Mouse (Mus musculus): ENCODE measurements around the gene Tenm4. TPM values are rescaled to one million over a fixed set of nuclear protein-coding genes. Genes with fewer than 3 reads are reported as not detected.

Gene Tenm4
- polyA plus RNA-seq, 1 experiment from 2014 or later, result 45.6 TPM

DNA sequence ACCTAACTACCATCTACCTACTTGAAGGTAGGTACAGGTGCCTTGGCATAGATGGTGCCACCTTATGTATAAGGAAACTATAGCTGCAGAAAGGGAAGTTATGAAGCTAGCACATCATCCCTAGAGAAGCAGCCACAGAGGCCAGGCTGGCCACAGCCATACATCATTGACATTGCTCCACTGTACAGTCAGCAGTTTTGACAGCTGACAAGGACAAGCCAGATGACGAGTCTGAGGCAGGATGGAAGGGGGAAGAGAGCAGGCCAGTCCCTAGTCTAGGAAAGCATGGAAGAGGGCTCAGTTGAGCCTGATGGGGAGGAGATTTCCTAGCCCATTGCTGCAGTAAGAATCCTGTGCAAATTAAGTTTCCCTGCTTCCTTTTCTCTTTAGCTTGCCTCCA is 548.9 kb downstream of the Tenm4 start:
- no peak overlapping the region for H3K9ac ChIP-seq
- H3K27ac ChIP-seq, result no peak overlapping the region
- H3K9me3 ChIP-seq, result no peaks in the 10 kb centered on the region
- peaks cover 9% of the 10 kb centered on the region for H3K4me1 ChIP-seq
- no peak overlapping the region for H3K4me3 ChIP-seq
- no peak for ATAC-seq (ENCODE audit: insufficient number of reproducible peaks, insufficient read depth, low FRiP score, low TSS enrichment, low read depth)
- H3K36me3 ChIP-seq, result 0 out of 2 replicates have a peak, but pooled peaks cover 9% of the 10 kb centered on the region
- WGBS, result 63% methylated on average over 1 of the region's 1 CpGs
- no peaks in the 10 kb centered on the region for H3K27me3 ChIP-seq
- H3K4me2 ChIP-seq, result no peak overlapping the region

- Histone ChIP-seq H3K27ac (no peak overlapping the region), H3K9ac (no peak overlapping the region), H3K4me3 (no peak overlapping the region), H3K9me3 (no peaks in the 10 kb centered on the region), H3K4me2 (no peak overlapping the region), H3K36me3 (0 out of 2 replicates have a peak, but pooled peaks cover 9% of the 10 kb centered on the region), H3K4me1 (peaks cover 9% of the 10 kb centered on the region), H3K27me3 (no peaks in the 10 kb centered on the region)
- WGBS, result 79% methylated on average over 5 of the region's 5 CpGs
- no peak for ATAC-seq (ENCODE audit: insufficient number of reproducible peaks, insufficient read depth, low FRiP score, low TSS enrichment, low read depth)
Measured at GRCm38 (mm10) chr7:96720465-96720864, 549.4 kb downstream of the Tenm4 start.

GRCm38 (mm10) chr7:96722796-96723195 is 551.8 kb downstream of the Tenm4 start:
- WGBS, result 68% methylated on average over 3 of the region's 3 CpGs
- Histone ChIP-seq H3K9me3 (no peaks in the 10 kb centered on the region), H3K27me3 (no peaks in the 10 kb centered on the region), H3K4me1 (peaks cover 9% of the 10 kb centered on the region), H3K9ac (no peak overlapping the region), H3K36me3 (peaks cover 3% of the 10 kb centered on the region; the same call in 1 of the 2 replicates), H3K4me2 (no peak overlapping the region), H3K27ac (no peak overlapping the region), H3K4me3 (no peak overlapping the region)
- no peak for ATAC-seq (ENCODE audit: insufficient number of reproducible peaks, insufficient read depth, low FRiP score, low TSS enrichment, low read depth)

GRCm38 (mm10) chr7:96725603-96726002 is 554.6 kb downstream of the Tenm4 start:
- Histone ChIP-seq H3K36me3 (peaks cover 12% of the 10 kb centered on the region), H3K4me3 (no peak overlapping the region), H3K4me2 (no peak overlapping the region), H3K27ac (no peak overlapping the region), H3K9me3 (no peaks in the 10 kb centered on the region), H3K9ac (no peak overlapping the region), H3K27me3 (no peaks in the 10 kb centered on the region), H3K4me1 (peaks cover 3% of the 10 kb centered on the region; the same call in 1 of the 2 replicates)
- WGBS, result 92% methylated on average over 5 of the region's 5 CpGs
- ATAC-seq (ENCODE audit: insufficient number of reproducible peaks, insufficient read depth, low FRiP score, low TSS enrichment, low read depth), result no peak

- Histone ChIP-seq H3K4me1 (peaks cover 28% of the 10 kb centered on the region), H3K27me3 (no peaks in the 10 kb centered on the region), H3K36me3 (peaks cover 9% of the 10 kb centered on the region), H3K4me3 (no peak overlapping the region), H3K4me2 (no peak overlapping the region), H3K9ac (no peak overlapping the region), H3K27ac (no peak overlapping the region), H3K9me3 (no peaks in the 10 kb centered on the region)
- 73% methylated on average over 1 of the region's 1 CpGs for WGBS
- ATAC-seq (ENCODE audit: insufficient number of reproducible peaks, insufficient read depth, low FRiP score, low TSS enrichment, low read depth), result no peak
Measured at GRCm38 (mm10) chr7:96730360-96730759, 559.3 kb downstream of the Tenm4 start.

DNA sequence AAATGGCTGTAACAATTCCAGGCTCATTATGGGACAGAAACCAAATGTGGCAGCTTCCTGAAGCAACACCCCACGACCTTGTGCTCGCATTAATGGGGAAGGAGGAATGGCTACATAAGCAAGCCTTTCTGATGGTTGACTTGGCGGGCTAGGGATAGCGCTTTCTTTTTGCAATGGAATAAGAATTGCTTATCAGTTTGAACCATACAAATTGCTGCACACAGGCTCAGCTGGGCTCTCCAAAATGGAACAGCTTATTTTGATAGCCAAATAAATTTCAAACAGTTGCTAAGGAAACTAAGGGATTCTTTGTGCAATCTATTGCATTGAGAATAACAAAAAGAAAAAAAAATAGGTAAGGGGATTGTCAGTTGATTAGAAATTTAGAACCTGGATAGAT is 560.9 kb downstream of the Tenm4 start:
- WGBS, result 88% methylated on average over 4 of the region's 4 CpGs

DNA sequence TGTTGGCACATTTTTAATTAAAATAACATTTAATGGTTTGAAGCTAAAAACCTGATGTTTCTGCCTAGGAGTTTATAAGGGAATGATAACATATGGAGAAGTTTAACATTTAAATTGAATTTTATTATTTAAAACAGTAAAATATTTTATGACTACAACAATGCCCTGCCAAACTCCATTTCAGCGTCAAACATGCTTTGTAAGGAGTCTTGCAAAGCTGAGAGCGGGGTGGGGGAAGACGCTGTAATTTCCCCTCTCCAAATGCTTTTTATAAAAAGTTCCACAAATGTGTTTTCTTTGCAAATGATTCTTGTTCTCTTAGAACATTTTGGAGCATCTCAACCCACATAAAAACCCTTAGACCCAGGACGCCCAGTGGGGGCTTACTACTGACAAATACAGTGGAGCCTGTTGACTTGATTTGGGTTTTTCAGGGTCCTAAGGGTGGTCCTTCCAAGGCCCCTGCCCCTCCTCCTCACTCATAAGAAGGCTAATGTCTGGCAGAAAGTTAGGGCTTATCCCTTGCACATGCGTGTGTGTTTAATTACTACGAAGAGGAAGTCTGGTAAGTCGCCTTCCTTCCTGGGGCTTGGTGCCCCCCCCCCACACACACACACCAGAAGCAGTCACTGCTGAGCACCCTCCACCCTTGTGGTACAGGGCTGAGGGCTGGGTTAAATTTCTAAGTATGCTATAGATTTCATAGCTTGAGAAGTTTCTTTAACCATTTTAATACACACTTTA is 563.4 kb downstream of the Tenm4 start:
- WGBS, result 27% methylated on average over 7 of the region's 7 CpGs
- Histone ChIP-seq H3K4me3 (no peak overlapping the region), H3K27ac (peak overlapping the region; percentile 78), H3K4me2 (peak overlapping the region; percentile 30; the same call in 1 of the 2 replicates), H3K27me3 (no peaks in the 10 kb centered on the region), H3K9me3 (no peaks in the 10 kb centered on the region), H3K36me3 (peaks cover 18% of the 10 kb centered on the region), H3K4me1 (peaks cover 35% of the 10 kb centered on the region), H3K9ac (0 out of 2 replicates have a peak overlapping the region, but pooled peaks have one; percentile 7)
- 0 out of 2 replicates have a peak, but pooled peaks have one; percentile 28 for ATAC-seq (ENCODE audit: insufficient number of reproducible peaks, insufficient read depth, low FRiP score, low TSS enrichment, low read depth)

More for the DNA sequence above, 560.9 kb downstream of the Tenm4 start:
- Histone ChIP-seq H3K4me3 (no peak overlapping the region), H3K27ac (no peak overlapping the region), H3K4me2 (no peak overlapping the region), H3K27me3 (no peaks in the 10 kb centered on the region), H3K36me3 (peaks cover 14% of the 10 kb centered on the region), H3K9me3 (no peaks in the 10 kb centered on the region), H3K9ac (no peak overlapping the region), H3K4me1 (peaks cover 33% of the 10 kb centered on the region)
- ATAC-seq (ENCODE audit: insufficient number of reproducible peaks, insufficient read depth, low FRiP score, low TSS enrichment, low read depth), result no peak

- H3K27me3 ChIP-seq, result no peaks in the 10 kb centered on the region
- H3K36me3 ChIP-seq, result peaks cover 14% of the 10 kb centered on the region
- 20% methylated on average over 6 of the region's 6 CpGs for WGBS
- no peak overlapping the region for H3K9ac ChIP-seq
- H3K9me3 ChIP-seq, result no peaks in the 10 kb centered on the region
- no peak overlapping the region for H3K4me3 ChIP-seq
- H3K27ac ChIP-seq, result peak overlapping the region; percentile 84
- no peak; the same call in 1 of the 2 replicates for ATAC-seq (ENCODE audit: insufficient number of reproducible peaks, insufficient read depth, low FRiP score, low TSS enrichment, low read depth)
- H3K4me2 ChIP-seq, result no peak overlapping the region
- peaks cover 52% of the 10 kb centered on the region for H3K4me1 ChIP-seq
Measured at GRCm38 (mm10) chr7:96740631-96741030, 569.6 kb downstream of the Tenm4 start.

DNA sequence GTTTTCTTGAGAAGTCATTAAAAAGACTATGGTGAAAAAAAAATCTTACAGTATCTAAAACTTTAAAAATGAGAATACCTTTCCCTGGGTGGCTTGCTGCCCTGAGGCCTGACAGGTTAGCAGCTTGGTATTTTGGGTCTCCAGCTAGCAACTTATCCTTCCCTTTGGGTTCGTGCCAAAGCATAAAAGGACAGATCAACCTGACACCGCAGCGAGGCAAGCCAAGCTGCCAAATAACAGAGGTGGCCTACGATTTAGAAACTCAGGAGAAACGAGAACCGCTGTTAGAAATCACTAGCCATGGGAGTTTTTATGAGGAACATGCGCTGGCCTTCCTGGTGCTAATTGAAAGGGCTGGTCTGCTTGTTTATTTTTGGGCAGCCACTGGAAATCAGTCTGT is 571.2 kb downstream of the Tenm4 start:
- no peak overlapping the region for H3K27ac ChIP-seq

GRCm38 (mm10) chr7:96745956-96746355 is 574.9 kb downstream of the Tenm4 start:
- ATAC-seq (ENCODE audit: insufficient number of reproducible peaks, insufficient read depth, low FRiP score, low TSS enrichment, low read depth), result peak; percentile 72
- H3K4me3 ChIP-seq, result no peak overlapping the region
- H3K27ac ChIP-seq, result peak overlapping the region; percentile 73
- H3K36me3 ChIP-seq, result no peaks in the 10 kb centered on the region
- H3K9me3 ChIP-seq, result no peaks in the 10 kb centered on the region
- peaks cover 75% of the 10 kb centered on the region for H3K4me1 ChIP-seq
- no peak overlapping the region for H3K9ac ChIP-seq
- no peaks in the 10 kb centered on the region for H3K27me3 ChIP-seq
- H3K4me2 ChIP-seq, result no peak overlapping the region
- 14% methylated on average over 6 of the region's 6 CpGs for WGBS

More for the DNA sequence above, 571.2 kb downstream of the Tenm4 start:
- 27% methylated on average over 7 of the region's 7 CpGs for WGBS
- Histone ChIP-seq H3K9me3 (no peaks in the 10 kb centered on the region), H3K4me3 (no peak overlapping the region), H3K9ac (no peak overlapping the region), H3K36me3 (peaks cover 7% of the 10 kb centered on the region), H3K27me3 (no peaks in the 10 kb centered on the region), H3K4me1 (peaks cover 61% of the 10 kb centered on the region), H3K4me2 (no peak overlapping the region)
- no peak for ATAC-seq (ENCODE audit: insufficient number of reproducible peaks, insufficient read depth, low FRiP score, low TSS enrichment, low read depth)

- H3K36me3 ChIP-seq, result no peaks in the 10 kb centered on the region
- H3K9ac ChIP-seq, result no peak overlapping the region
- no peak overlapping the region for H3K4me3 ChIP-seq
- 69% methylated on average over 4 of the region's 4 CpGs for WGBS
- H3K4me2 ChIP-seq, result no peak overlapping the region
- peak overlapping the region; percentile 28; the same call in 1 of the 2 replicates for H3K27ac ChIP-seq
- no peaks in the 10 kb centered on the region for H3K27me3 ChIP-seq
- H3K4me1 ChIP-seq, result peaks cover 72% of the 10 kb centered on the region
- no peaks in the 10 kb centered on the region for H3K9me3 ChIP-seq
- no peak for ATAC-seq (ENCODE audit: insufficient number of reproducible peaks, insufficient read depth, low FRiP score, low TSS enrichment, low read depth)
Measured at GRCm38 (mm10) chr7:96746706-96747105, 575.7 kb downstream of the Tenm4 start.

GRCm38 (mm10) chr7:96748538-96749045 is 577.5 kb downstream of the Tenm4 start:
- ATAC-seq (ENCODE audit: insufficient number of reproducible peaks, insufficient read depth, low FRiP score, low TSS enrichment, low read depth), result no peak
- H3K36me3 ChIP-seq, result no peaks in the 10 kb centered on the region
- no peak overlapping the region for H3K9ac ChIP-seq
- WGBS, result 46% methylated on average over 7 of the region's 7 CpGs
- H3K4me3 ChIP-seq, result no peak overlapping the region
- H3K27me3 ChIP-seq, result no peaks in the 10 kb centered on the region
- H3K4me2 ChIP-seq, result no peak overlapping the region
- H3K4me1 ChIP-seq, result peaks cover 58% of the 10 kb centered on the region
- no peaks in the 10 kb centered on the region for H3K9me3 ChIP-seq
- no peak overlapping the region for H3K27ac ChIP-seq

Measured in embryonic facial prominence, embryonic 13.5 days (tissue).